Mouse (Mus musculus) right cerebral cortex, postnatal 14 days (tissue): ENCODE measurements around the gene Cdc42se1.
"Not testable (repeated sequence)": the region's sequence is repeated elsewhere in the genome, so short reads cannot be mapped to it uniquely, and the experiment has no call there.

ENCODE experiments used
- DNase-seq: peaks from one replicate; pipeline ENCODE4 v3.0.0; 2022

Gene Cdc42se1

DNA sequence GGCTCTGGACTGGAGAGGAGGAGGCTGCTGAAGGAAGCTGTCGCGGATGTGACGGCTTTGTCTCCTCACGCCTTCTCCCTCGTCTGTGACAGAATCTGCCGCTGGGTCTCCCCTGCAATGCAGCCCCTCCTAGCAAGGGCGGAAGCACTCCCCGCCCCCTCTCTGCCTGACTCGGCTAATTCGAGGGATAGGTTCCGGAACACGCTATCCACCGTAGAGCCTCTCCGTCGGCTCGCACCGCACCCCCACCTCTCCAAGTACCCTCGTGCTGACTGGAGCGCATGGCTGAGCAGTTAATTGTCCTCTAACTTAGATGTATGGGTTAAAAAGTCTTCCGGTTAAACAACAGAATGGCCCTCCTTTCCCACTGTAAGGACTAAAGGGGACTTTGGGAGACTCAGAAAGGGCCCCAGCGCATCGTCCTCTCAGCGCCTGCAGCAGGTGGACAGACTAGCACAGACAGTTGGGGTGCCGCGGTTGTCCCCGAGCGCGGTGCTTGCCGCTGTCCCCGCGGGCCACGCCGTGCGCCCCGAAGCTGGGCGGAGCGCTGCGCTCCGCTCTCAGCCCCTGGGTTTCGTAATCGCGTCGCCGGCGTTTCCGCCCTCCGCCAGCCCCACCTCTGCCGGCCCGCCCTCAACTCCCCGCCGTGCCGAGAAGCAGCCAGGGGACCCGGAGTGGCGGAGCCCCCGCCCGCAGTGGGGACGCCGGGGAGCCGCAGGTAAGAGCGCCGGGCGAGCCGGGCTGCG lies at the start of gene Cdc42se1:
Gene Cdc42se1, plus strand, starts transcription at position 585 of the 746 bp plus-strand sequence.
- peak; percentile 90 for DNase-seq

DNA sequence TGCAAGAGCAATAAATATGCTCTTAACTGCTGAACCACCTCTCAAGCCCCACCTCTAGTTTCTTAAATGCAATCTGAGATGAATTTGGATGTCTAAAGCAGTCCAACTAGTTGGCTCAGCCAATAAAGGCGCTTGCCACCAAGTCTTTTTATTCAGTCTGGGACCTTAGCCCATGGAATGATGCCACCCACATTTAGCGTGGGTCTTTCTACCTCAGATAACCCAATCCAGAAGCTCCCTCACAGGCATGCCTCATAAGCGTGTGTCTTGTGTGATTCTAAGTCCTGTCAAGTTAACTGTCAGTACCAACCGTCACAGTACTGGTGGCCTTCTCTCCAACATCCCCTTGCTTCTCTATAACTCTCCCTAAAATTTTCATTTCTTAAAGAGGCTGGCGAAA lies 49.6 kb upstream of the Cdc42se1 start:
- DNase-seq = no peak

GRCm38 (mm10) chr3:95179890-95180289 lies 48.6 kb upstream of the Cdc42se1 start:
- DNase-seq = no peak

GRCm38 (mm10) chr3:95181841-95182240 lies 46.7 kb upstream of the Cdc42se1 start:
- DNase-seq = no peak

GRCm38 (mm10) chr3:95184796-95185577 lies 43.5 kb upstream of the Cdc42se1 start:
- DNase-seq = no peak

GRCm38 (mm10) chr3:95186100-95186499 lies 42.4 kb upstream of the Cdc42se1 start:
- DNase-seq = no peak

DNA sequence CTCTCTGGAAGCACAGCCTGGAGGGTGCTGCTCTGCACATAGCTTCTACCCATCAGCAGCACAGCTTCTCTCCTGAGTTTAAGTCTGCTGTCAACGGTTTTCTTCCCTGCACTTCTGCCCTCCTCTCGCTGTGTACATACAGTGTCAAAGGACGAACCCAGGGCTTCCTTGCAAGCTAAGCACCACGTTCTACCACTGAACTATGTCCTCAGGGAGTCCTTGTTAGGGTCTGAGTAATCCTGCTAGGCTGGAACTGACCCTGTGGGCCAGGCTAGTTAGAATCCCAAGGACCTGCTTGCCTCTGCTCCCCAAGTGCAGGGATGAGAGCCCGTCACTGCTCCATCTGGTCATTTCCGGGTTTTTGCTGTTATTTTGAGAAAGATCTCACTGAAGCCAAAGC lies 41.6 kb upstream of the Cdc42se1 start:
- no peak for DNase-seq

GRCm38 (mm10) chr3:95194721-95195135 lies 33.8 kb upstream of the Cdc42se1 start:
- no peak for DNase-seq

GRCm38 (mm10) chr3:95195772-95196171 lies 32.8 kb upstream of the Cdc42se1 start:
- DNase-seq = no peak

- no peak for DNase-seq
Measured at GRCm38 (mm10) chr3:95199101-95199500, 29.4 kb upstream of the Cdc42se1 start.

DNA sequence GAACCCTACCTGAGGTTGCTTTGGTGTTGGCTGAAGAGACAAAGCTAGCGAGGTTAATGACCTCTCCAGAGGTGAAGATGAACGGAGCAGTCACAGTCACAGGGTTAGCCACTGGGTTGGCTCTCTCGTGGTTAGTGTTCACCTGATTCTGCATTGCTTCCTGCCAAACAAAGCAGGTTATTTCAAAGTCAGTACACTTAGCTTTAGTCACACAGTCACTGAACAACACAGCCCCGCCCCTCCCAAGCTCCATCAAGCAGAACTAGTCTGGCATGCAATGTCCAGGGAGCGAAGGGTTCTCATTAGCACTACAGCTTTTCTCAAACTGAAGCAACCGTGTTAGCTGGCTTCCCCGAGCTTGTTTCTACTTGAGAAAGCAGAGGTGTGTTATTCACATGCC lies 28.4 kb upstream of the Cdc42se1 start:
- no peak for DNase-seq

GRCm38 (mm10) chr3:95200562-95200961 lies 28.0 kb upstream of the Cdc42se1 start:
- no peak for DNase-seq

GRCm38 (mm10) chr3:95203880-95204279 lies 24.7 kb upstream of the Cdc42se1 start:
- no peak for DNase-seq

- no peak for DNase-seq
Measured at GRCm38 (mm10) chr3:95208286-95208685, 20.2 kb upstream of the Cdc42se1 start.

DNA sequence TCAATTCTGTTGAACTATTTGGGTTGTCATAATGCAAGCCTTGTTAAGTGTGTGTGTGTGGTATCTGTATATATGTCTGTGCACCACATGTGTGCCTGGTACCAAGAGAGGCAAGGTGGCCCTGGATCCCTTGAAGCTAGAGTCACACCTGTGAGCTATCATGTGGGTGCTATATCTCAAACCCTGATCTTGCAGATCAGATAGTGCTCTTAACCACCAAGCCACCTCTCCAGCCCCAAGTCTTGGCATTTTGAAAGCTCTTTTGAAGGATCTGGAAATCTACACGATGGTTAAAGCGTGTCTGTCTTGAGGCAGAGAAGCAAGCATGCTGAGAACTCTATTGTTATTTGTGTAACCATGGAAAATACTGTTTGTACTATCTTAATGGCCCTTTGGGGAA lies 17.9 kb upstream of the Cdc42se1 start:
- DNase-seq = no peak

- DNase-seq = not testable (repeated sequence)
Measured at GRCm38 (mm10) chr3:95212889-95213608, 15.5 kb upstream of the Cdc42se1 start.

DNA sequence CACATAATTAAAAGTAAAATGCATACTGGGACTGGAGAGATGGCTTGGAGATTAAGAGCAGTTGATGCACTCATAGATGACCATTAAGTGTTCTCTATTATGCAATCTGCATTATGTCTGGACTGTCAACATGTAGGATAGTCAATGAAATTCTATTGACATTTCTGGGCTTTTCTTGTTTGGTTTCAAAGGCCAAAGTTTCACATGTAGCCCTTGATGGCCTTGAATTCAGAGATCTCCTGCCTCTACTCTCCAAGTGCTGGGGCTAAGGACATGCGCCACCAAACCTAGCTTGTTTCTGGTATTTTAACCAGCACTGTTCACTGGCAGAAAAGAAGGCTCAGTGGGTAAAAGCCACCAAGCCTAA lies 14.9 kb upstream of the Cdc42se1 start:
- no peak for DNase-seq

DNA sequence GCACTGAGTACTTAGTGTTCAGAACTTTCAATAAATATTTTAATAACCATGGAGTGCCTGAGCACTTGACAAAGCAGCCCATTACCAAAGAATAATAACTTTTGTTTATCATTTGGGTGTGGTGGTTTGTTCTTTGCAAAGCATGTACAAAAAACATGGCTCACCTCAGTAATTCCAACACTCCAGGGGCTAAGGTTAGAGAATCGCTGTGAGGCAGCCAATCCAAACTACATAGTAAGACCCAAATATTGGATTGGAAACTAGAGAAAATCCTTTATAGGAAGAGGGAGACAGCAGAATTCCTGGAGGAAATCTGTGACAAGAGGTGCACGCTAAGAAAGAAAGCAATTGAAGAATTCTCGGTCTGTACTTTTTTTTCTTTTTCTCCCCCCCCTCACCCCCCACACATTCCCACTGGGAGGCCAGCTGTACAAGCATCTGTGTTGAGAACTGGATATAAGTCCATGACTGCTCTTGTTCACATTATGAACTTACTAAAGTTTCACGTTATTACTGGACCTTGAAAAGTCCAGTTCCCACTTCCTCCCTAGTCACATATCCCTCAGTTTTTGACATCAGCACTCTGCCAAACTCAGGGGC lies 11.8 kb upstream of the Cdc42se1 start:
- DNase-seq = no peak

- peak; percentile 93 for DNase-seq
Measured at GRCm38 (mm10) chr3:95217255-95218134, 11.0 kb upstream of the Cdc42se1 start, which contains the start of gene Gabpb2. Gene Gabpb2, minus strand, starts transcription at chr3:95217916.

DNA sequence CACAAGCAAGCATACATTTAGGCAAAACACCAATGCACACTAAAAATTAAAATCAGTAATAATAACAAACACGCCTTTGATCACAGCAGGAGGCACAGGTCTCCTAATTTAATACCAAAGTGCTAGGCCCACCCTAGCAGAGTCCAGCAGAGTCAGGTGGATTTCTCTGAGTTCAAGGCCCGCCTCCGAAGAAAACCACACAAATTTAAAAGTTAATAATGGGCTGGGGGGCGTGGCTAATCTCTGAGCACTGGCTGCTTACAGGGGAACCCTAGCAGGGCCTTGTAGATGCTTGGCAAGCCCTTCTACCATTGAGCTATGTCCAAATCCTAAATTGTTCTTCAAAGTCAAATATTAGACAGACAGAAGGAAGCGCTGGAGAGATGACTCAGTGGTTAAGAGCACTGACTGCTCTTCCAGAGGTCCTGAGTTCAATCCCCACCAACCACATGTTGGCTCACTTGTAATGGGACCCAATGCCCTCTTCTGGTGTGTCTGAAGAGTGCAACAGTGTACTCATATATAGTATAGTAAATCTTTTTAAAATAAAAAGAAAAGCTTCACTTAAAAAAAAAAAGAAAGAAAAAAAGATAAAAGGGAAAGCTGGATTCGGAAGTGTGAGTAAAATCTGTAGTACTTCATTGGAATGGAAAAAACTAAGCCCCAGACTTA lies 9.9 kb upstream of the Cdc42se1 start:
- no peak for DNase-seq

DNA sequence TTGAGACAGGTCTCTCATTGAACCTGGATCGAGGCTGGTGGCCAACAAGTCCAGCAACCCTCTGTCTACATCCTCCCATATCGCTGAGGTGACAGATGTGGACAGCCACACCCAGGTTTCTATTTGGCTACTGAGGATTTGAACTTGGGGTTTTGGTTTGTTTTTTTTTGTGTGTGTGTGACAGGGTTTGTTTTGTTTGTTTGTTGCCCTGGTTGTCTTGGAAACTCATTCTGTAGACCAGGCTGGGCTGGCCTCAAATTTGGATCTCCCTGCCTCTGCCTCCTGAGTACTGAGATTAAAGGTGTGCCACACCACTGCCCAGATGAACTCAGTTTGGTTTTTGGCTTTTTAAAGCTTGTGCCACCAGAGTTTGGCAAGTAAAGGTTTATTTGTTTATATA lies 5.5 kb upstream of the Cdc42se1 start:
- DNase-seq = no peak

DNA sequence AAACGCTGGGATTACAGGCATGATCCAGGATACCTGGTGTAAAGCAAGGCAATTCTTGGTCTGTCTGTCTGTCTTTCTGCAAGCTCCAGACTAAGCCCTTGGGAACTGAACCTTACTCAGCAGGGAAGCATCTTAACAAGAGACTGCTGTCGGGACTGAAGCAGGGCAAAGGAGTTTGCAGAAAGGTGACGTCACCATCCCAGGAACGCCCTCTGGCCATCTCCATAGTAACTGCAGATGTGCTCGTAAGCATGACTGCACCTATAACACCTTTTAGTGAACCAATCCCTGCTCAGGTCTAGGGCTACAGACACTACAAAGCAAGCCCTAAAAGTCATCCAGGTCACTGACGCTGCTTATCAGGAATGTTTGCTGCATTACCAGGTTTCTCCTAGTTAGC lies 4.2 kb upstream of the Cdc42se1 start:
- DNase-seq = no peak
